In the genomic region with DNA sequence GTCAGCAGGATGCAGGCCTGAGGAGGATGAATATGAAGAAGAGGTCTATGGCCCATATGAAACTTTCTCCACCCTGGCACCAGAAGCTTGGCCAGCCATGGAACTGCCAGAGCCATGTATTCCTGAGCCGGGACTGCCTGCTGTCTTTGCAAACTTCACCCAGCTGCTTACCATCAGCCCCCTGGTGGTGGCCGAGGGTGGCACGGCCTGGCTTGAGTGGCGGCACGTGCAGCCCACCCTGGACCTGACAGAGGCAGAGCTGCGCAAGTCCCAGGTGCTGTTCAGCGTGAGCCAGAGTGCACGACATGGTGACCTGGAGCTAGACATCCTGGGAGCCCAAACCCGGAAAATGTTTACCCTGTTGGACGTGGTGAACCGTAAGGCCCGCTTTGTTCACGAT, we compare ENCODE assay signal across 12 mouse cellular contexts. TPM values are rescaled to one million over a fixed set of nuclear protein-coding genes. Genes with fewer than 3 reads are reported as not detected.
A peak's percentile ranks its signal among the peaks of the same experiment; 100 is the strongest.
DNase-seq lines count a peak whose midpoint lies in the region; ATAC-seq and TF ChIP-seq lines count a peak whose summit lies in the region.
"Had no signal": no experiment of that assay in that cellular context is flagged by ENCODE, and none has a peak within 500 bp of the region (broad histone marks: within the 10 kb centered on the region; RNA-seq: fewer than 3 reads in every experiment).

No protein-coding gene starts in this region.

- 66% methylated on average over 13 of the region's 13 CpGs for WGBS in heart, adult 2 months
- WGBS in heart, embryonic 12.5 days: 63% methylated on average over 13 of the region's 13 CpGs
- WGBS in midbrain, postnatal 0 days: 62% methylated on average over 13 of the region's 13 CpGs
- 59% methylated on average over 13 of the region's 13 CpGs for WGBS in midbrain, embryonic 15.5 days

- no peak for TF ChIP-seq POLR2A in heart, adult 2 months (IDR thresholded peaks at IDR 0.05; ENCODE audit: insufficient read depth, low read depth, low read length)

- no peaks in the 10 kb centered on the region for H3K9me3 ChIP-seq in heart, embryonic 12.5 days (replicated peaks)
- no peaks in the 10 kb centered on the region for H3K9me3 ChIP-seq in midbrain, postnatal 0 days (ENCODE audit: low read length)
- no peaks in the 10 kb centered on the region for H3K9me3 ChIP-seq in midbrain, embryonic 15.5 days

- intact Hi-C loops in heart, adult 2 months (cut with DNase I): no loop called here

- H3K4me1 ChIP-seq in heart, adult 2 months (ENCODE audit: control insufficient read depth, insufficient read depth, low read length): peaks cover 12% of the 10 kb centered on the region
- peaks cover 16% of the 10 kb centered on the region for H3K4me1 ChIP-seq in heart, embryonic 12.5 days (replicated peaks)
- no peaks in the 10 kb centered on the region for H3K4me1 ChIP-seq in midbrain, postnatal 0 days (ENCODE audit: insufficient read depth, low read length)
- H3K4me1 ChIP-seq in midbrain, embryonic 15.5 days: peaks cover 4% of the 10 kb centered on the region; the same call in 1 of the 2 replicates

- peaks cover 2% of the 10 kb centered on the region for H3K27me3 ChIP-seq in heart, adult 2 months (ENCODE audit: control insufficient read depth, insufficient read depth, low read length)
- no peaks in the 10 kb centered on the region for H3K27me3 ChIP-seq in heart, embryonic 12.5 days (replicated peaks)
- H3K27me3 ChIP-seq in midbrain, postnatal 0 days (ENCODE audit: insufficient read depth, low read length): no peaks in the 10 kb centered on the region
- H3K27me3 ChIP-seq in midbrain, embryonic 15.5 days (replicated peaks): peaks cover 7% of the 10 kb centered on the region; the same call in 1 of the 2 replicates
- H3K27me3 ChIP-seq: Patski had no signal

- no peak overlapping the region for H3K4me2 ChIP-seq in heart, embryonic 12.5 days
- no peak overlapping the region for H3K4me2 ChIP-seq in midbrain, postnatal 0 days (ENCODE audit: low read depth, low read length, poor library complexity, severe bottlenecking)
- H3K4me2 ChIP-seq in midbrain, embryonic 15.5 days: no peak overlapping the region

- ATAC-seq in heart, embryonic 12.5 days (ENCODE audit: insufficient number of reproducible peaks, low FRiP score): no peak
- ATAC-seq in midbrain, postnatal 0 days (ENCODE audit: low FRiP score): no peak
- ATAC-seq in midbrain, embryonic 15.5 days (replicated peaks): no peak
- ATAC-seq: Patski had no signal

- H3K79me2 ChIP-seq in heart, adult 2 months (replicated peaks; ENCODE audit: control insufficient read depth, insufficient read depth, low read length): no peaks in the 10 kb centered on the region

- H3K36me3 ChIP-seq in heart, adult 2 months (ENCODE audit: control insufficient read depth, insufficient read depth, low read length): no peaks in the 10 kb centered on the region
- peaks cover 85% of the 10 kb centered on the region for H3K36me3 ChIP-seq in heart, embryonic 12.5 days
- no peaks in the 10 kb centered on the region for H3K36me3 ChIP-seq in midbrain, postnatal 0 days (ENCODE audit: insufficient read depth, low read length)
- no peaks in the 10 kb centered on the region for H3K36me3 ChIP-seq in midbrain, embryonic 15.5 days (replicated peaks)

- DNase-seq in heart, adult 2 months: no peak
- no peak for DNase-seq in midbrain, postnatal 0 days (ENCODE audit: low spot score)
- DNase-seq in embryo, embryonic 9.5 days (ENCODE audit: extremely low spot score): peak; percentile 43
- peak; percentile 49 for DNase-seq in thymus, postnatal 14 days
- no peak for DNase-seq in right cerebral cortex, postnatal 36 days (ENCODE audit: low spot score in 2 of 2)
- DNase-seq in layer of hippocampus, postnatal 10 days (ENCODE audit: low spot score in 2 of 2): no peak
- DNase-seq: heart, adult 18-20 months had no signal

- H3K9ac ChIP-seq in heart, adult 2 months (ENCODE audit: low read depth, low read length): no peak overlapping the region
- no peak overlapping the region for H3K9ac ChIP-seq in heart, embryonic 12.5 days
- no peak overlapping the region for H3K9ac ChIP-seq in midbrain, postnatal 0 days (replicated peaks; ENCODE audit: low read length, poor library complexity, severe bottlenecking)
- no peak overlapping the region for H3K9ac ChIP-seq in midbrain, embryonic 15.5 days

- H3K4me3 ChIP-seq in heart, adult 2 months: no peak overlapping the region
- no peak overlapping the region for H3K4me3 ChIP-seq in heart, embryonic 12.5 days
- no peak overlapping the region for H3K4me3 ChIP-seq in midbrain, postnatal 0 days (ENCODE audit: low read depth, low read length)
- no peak overlapping the region for H3K4me3 ChIP-seq in midbrain, embryonic 15.5 days

- no peak overlapping the region for H3K27ac ChIP-seq in heart, adult 2 months
- H3K27ac ChIP-seq in heart, embryonic 12.5 days (ENCODE audit: poor library complexity, severe bottlenecking): no peak overlapping the region
- no peak overlapping the region for H3K27ac ChIP-seq in midbrain, postnatal 0 days (ENCODE audit: low read depth, low read length)
- H3K27ac ChIP-seq in midbrain, embryonic 15.5 days: no peak overlapping the region

- TF ChIP-seq CTCF in heart, adult 2 months (IDR thresholded peaks at IDR 0.05): peak; percentile 54
- peak; percentile 66 for TF ChIP-seq CTCF in midbrain, postnatal 0 days (IDR thresholded peaks at IDR 0.05)

- no peak for TF ChIP-seq EP300 in heart, adult 2 months (IDR thresholded peaks at IDR 0.05; ENCODE audit: insufficient read depth, low read depth, low read length)

RNA-seq across cellular contexts. Expression of a gene that starts 21.3 kb away (rescaled TPM):
- total RNA-seq in heart, adult 2 months (2021): 10 to 100 TPM; 12.7 to 13.7 TPM
- 15.7 and 17.1 TPM in 2 replicates for polyA plus RNA-seq in heart, adult 2 months (2012; rRNA removed)
- polyA plus RNA-seq in heart, embryonic 12.5 days (2016; fragmentation: Nextera tagmentation; extraction: Ambion mirVana): 32.5 and 35.9 TPM in 2 replicates
- 31.6 and 37.3 TPM in 2 replicates for total RNA-seq in midbrain, postnatal 0 days (2014; rRNA removed)
- 7.5 and 8.7 TPM in 2 replicates for polyA plus RNA-seq in midbrain, postnatal 0 days (2015; fragmentation: Nextera tagmentation; extraction: Ambion mirVana)
- 7.6 and 8.2 TPM in 2 replicates for polyA plus RNA-seq in midbrain, embryonic 15.5 days (2015; fragmentation: Nextera tagmentation; extraction: Ambion mirVana)
- 10 to 100 TPM; 37.0 to 37.5 TPM for total RNA-seq in layer of hippocampus, postnatal 10 days (2021)
- total RNA-seq: monocyte, adult 5-6 weeks had no signal

RNA-seq across cellular contexts. Expression of a gene that starts 21.6 kb away (rescaled TPM):
- total RNA-seq in heart, adult 2 months (2021): not detected
- 1.5 and 1.6 TPM in 2 replicates for polyA plus RNA-seq in heart, adult 2 months (2012; rRNA removed)
- polyA plus RNA-seq in heart, embryonic 12.5 days (2016; fragmentation: Nextera tagmentation; extraction: Ambion mirVana): 0.84 and 1.5 TPM in 2 replicates
- 0.28 TPM in 1 of 2 replicates, not detected in the other for total RNA-seq in midbrain, postnatal 0 days (2014; rRNA removed)
- polyA plus RNA-seq in midbrain, postnatal 0 days (2015; fragmentation: Nextera tagmentation; extraction: Ambion mirVana): 0.25 TPM in 1 of 2 replicates, not detected in the other
- not detected in 2 replicates for polyA plus RNA-seq in midbrain, embryonic 15.5 days (2015; fragmentation: Nextera tagmentation; extraction: Ambion mirVana)
- total RNA-seq in layer of hippocampus, postnatal 10 days (2021): under 1 TPM in 1 of 2 experiments, not detected in 1; 0.34 TPM
- total RNA-seq: heart, adult 18-20 months; layer of hippocampus, postnatal 25 days; monocyte, adult 5-6 weeks had no signal
- polyA plus RNA-seq: Patski had no signal

RNA-seq across cellular contexts. Expression of a gene that starts 42.1 kb away (rescaled TPM):
- 10 to 100 TPM in 1 of 2 experiments, 1 to 10 TPM in 1; 6.7 to 10.0 TPM for total RNA-seq in heart, adult 2 months (2021)
- 7.8 and 8.8 TPM in 2 replicates for polyA plus RNA-seq in heart, adult 2 months (2012; rRNA removed)
- 10.2 and 10.5 TPM in 2 replicates for polyA plus RNA-seq in heart, embryonic 12.5 days (2016; fragmentation: Nextera tagmentation; extraction: Ambion mirVana)
- 5.7 and 7.3 TPM in 2 replicates for total RNA-seq in midbrain, postnatal 0 days (2014; rRNA removed)
- polyA plus RNA-seq in midbrain, postnatal 0 days (2015; fragmentation: Nextera tagmentation; extraction: Ambion mirVana): 1.6 and 1.7 TPM in 2 replicates
- polyA plus RNA-seq in midbrain, embryonic 15.5 days (2015; fragmentation: Nextera tagmentation; extraction: Ambion mirVana): 3.0 TPM in 2 replicates
- 1 to 10 TPM; 4.8 to 5.3 TPM for total RNA-seq in layer of hippocampus, postnatal 10 days (2021)

RNA-seq across cellular contexts. Expression of a gene that starts 51.2 kb away (rescaled TPM):
- total RNA-seq in heart, adult 2 months (2021): 10 to 100 TPM; 54.0 to 63.3 TPM
- 75.6 and 87.1 TPM in 2 replicates for polyA plus RNA-seq in heart, adult 2 months (2012; rRNA removed)
- polyA plus RNA-seq in heart, embryonic 12.5 days (2016; fragmentation: Nextera tagmentation; extraction: Ambion mirVana): 58.2 and 65.0 TPM in 2 replicates
- total RNA-seq in midbrain, postnatal 0 days (2014; rRNA removed): 131 and 133 TPM in 2 replicates
- 77.2 and 80.3 TPM in 2 replicates for polyA plus RNA-seq in midbrain, postnatal 0 days (2015; fragmentation: Nextera tagmentation; extraction: Ambion mirVana)
- polyA plus RNA-seq in midbrain, embryonic 15.5 days (2015; fragmentation: Nextera tagmentation; extraction: Ambion mirVana): 62.8 and 64.4 TPM in 2 replicates
- 10 to 100 TPM; 50.6 to 51.6 TPM for total RNA-seq in layer of hippocampus, postnatal 10 days (2021)

Comparison
In these comparisons a context has a peak if more than half of its experiments do, and no peak if none do; other contexts are left out.
1. DNase-seq: peak in embryo, embryonic 9.5 days (single experiment) and thymus, postnatal 14 days (single experiment); none in heart, adult 2 months (0 of 2), midbrain, postnatal 0 days (single experiment), right cerebral cortex, postnatal 36 days (0 of 2) and layer of hippocampus, postnatal 10 days (0 of 2).